Mouse (Mus musculus): ENCODE measurements around the gene Plekha1. TPM values are rescaled to one million over a fixed set of nuclear protein-coding genes. Genes with fewer than 3 reads are reported as not detected.
A peak's percentile ranks its signal among the peaks of the same experiment; 100 is the strongest.

The Plekha1 gene
- polyA plus RNA-seq (2016; fragmentation: Nextera tagmentation; extraction: Ambion mirVana), result 32.1 and 34.9 TPM in 2 replicates

DNA sequence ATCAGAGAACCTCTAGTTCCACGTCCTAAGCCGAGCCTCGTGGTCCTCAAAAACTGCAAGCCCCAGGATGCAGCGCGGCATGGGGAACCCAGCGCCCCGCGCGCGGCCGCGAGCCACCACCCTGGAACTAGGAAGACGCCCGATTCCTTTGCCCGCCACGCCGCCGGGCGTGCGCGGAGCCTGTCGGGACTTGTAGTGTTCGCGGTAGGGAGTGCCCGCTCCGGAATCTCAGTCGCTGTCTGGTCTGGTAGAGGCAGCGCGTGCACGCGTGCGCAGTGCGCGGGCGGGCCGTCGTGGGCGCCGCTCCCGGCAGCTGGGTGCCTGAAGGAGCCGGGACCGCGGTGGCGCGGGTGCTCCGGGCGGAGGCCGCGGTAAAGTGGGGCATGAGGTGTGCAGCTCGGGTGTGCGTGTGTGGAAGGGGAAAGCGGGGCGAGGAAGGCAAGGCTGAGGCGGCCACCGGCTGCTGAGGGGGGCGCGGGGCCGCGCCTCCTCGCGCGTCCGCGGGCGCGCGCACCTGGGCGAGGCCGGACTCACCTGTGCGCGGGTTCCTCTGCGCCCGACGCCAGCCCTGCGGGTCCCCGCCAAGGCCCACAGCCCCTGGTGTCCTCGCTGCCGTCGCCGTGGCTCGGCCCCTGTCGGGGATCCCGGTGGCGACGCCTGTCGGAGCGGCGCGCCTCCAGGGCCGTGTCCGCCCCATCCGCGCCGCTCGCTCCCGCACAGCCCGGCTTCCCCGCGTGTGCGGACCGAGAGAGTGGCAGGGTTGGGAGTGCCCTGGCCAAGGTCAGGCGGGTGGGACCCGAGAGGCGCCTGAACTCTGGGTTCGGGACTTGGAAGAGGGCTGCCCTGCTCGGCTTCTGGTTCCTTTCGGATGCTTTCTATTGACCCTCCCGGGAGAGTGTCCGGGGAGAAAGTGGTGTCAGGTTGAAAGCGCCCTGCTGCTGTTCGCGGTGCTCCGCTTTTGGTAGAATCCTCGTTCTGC is at the start of gene Plekha1:
TSS of gene Plekha1 (plus strand) at position 144 of the 979 bp plus-strand sequence.
- peak within 1 kb of the TSS; percentile 85 for H3K4me3 ChIP-seq (replicated peaks)
- H3K9me3 ChIP-seq, result no peaks in the 10 kb centered on the region
- H3K36me3 ChIP-seq (replicated peaks), result no peaks in the 10 kb centered on the region
- H3K9ac ChIP-seq, result peak within 1 kb of the TSS; percentile 80
- H3K27ac ChIP-seq, result peak within 1 kb of the TSS; percentile 81
- peaks cover 12% of the 10 kb centered on the region for H3K4me1 ChIP-seq
- under 1% methylated on average over 101 of the region's 114 CpGs for WGBS
- H3K27me3 ChIP-seq, result peaks cover 23% of the 10 kb centered on the region
- peak; percentile 98 for ATAC-seq (ENCODE audit: low FRiP score)
- peak within 1 kb of the TSS; percentile 73 for H3K4me2 ChIP-seq

DNA sequence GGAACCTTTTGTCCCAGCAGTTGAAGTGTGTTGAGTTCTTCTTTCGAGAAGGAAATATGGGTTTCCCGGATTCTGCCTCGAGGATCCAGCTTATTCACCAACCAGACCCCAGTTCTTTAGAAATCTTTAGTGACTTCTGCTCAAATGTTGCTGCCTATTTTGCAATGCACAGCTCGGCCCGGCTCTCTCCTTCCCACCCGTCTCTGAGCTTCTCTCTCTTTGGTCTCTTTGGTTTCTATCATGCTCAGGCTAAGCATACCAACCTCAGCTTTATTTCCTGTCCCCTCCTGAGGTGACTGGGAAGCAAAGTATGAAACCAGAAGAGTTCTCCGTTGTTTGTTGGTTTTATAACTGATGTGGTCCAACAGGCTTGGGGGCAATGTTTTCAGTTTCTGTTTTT is 49.3 kb upstream of the Plekha1 start:
- WGBS, result 81% methylated on average over 7 of the region's 7 CpGs
- no peak overlapping the region for H3K9ac ChIP-seq
- no peaks in the 10 kb centered on the region for H3K36me3 ChIP-seq (replicated peaks)
- H3K9me3 ChIP-seq, result no peaks in the 10 kb centered on the region
- H3K4me2 ChIP-seq, result no peak overlapping the region
- ATAC-seq (ENCODE audit: low FRiP score), result no peak
- no peaks in the 10 kb centered on the region for H3K4me1 ChIP-seq
- peaks cover 5% of the 10 kb centered on the region; the same call in 1 of the 2 replicates for H3K27me3 ChIP-seq
- no peak overlapping the region for H3K4me3 ChIP-seq (replicated peaks)
- H3K27ac ChIP-seq, result no peak overlapping the region

DNA sequence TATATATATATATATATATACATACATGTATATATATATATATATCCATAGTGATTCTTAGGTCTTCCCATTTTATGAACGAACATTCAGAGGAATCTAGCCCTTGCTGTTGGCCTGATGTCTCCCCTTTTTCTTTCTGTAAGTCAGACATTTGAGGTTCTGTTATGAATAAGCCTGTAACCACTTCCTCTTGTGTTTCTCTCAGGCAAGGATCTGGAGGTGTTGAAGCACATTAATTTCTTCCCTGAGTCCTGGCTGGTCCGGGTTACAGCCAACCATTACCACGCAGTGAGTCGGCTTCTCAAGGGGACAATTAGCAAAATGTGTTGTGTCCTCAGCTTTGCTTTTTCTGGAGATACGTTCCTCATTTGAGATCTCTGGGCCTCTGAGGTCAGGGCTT is 46.7 kb upstream of the Plekha1 start:
- no peak for ATAC-seq (ENCODE audit: low FRiP score)
- Histone ChIP-seq H3K27ac (no peak overlapping the region), H3K9me3 (no peaks in the 10 kb centered on the region), H3K4me2 (no peak overlapping the region), H3K27me3 (peaks cover 5% of the 10 kb centered on the region; the same call in 1 of the 2 replicates), H3K36me3 (replicated peaks) (no peaks in the 10 kb centered on the region), H3K4me1 (no peaks in the 10 kb centered on the region), H3K4me3 (replicated peaks) (no peak overlapping the region), H3K9ac (no peak overlapping the region)
- WGBS, result 90% methylated on average over 5 of the region's 5 CpGs

DNA sequence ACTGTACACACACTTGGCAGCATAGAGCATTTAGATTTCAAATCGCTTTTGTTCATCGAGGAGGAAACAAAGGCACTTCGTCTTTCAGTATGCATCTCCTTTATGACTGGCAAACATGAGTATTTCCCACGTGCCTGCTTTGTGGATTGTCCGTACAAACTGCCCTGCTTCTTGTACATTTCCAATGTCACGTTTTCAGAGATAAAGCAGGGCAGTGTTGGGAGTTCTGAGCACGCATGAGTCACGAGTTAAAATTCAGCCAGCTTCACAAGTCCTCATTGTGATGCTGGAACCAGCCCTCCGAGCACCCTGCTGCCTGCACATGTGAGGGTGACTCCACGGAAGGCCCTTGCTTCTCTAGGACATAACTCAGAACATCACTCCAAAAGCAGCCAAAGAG is 45.9 kb upstream of the Plekha1 start:
- no peaks in the 10 kb centered on the region for H3K9me3 ChIP-seq
- H3K27me3 ChIP-seq, result peaks cover 5% of the 10 kb centered on the region; the same call in 1 of the 2 replicates
- H3K4me2 ChIP-seq, result no peak overlapping the region
- no peak overlapping the region for H3K9ac ChIP-seq
- ATAC-seq (ENCODE audit: low FRiP score), result no peak
- H3K27ac ChIP-seq, result no peak overlapping the region
- no peak overlapping the region for H3K4me3 ChIP-seq (replicated peaks)
- no peaks in the 10 kb centered on the region for H3K36me3 ChIP-seq (replicated peaks)
- WGBS, result 75% methylated on average over 10 of the region's 10 CpGs
- H3K4me1 ChIP-seq, result no peaks in the 10 kb centered on the region

DNA sequence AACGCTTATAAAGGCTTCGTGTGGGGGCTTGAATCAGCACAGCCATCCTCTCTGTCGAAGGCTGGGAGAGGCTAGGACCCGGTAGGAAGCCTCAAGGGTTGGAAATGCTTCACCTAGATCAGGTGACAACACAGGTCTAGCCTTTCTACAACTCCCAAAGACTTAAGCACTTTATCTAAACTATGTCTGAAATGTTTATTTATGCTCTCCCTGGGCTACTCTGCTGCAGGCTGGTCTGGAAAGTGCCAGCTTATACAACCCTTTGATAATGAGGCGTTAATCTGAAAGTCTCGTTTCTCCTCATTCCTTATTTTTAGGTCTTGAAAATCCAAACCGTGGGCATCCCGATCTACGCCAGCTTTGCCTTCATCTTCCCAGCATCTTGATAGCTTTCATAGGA is 41.6 kb upstream of the Plekha1 start:
- 86% methylated on average over 9 of the region's 9 CpGs for WGBS
- Histone ChIP-seq H3K4me3 (replicated peaks) (no peak overlapping the region), H3K9me3 (no peaks in the 10 kb centered on the region), H3K27ac (no peak overlapping the region), H3K27me3 (peaks cover 8% of the 10 kb centered on the region; the same call in 1 of the 2 replicates), H3K4me1 (no peaks in the 10 kb centered on the region), H3K36me3 (replicated peaks) (no peaks in the 10 kb centered on the region), H3K4me2 (no peak overlapping the region), H3K9ac (no peak overlapping the region)
- no peak for ATAC-seq (ENCODE audit: low FRiP score)

DNA sequence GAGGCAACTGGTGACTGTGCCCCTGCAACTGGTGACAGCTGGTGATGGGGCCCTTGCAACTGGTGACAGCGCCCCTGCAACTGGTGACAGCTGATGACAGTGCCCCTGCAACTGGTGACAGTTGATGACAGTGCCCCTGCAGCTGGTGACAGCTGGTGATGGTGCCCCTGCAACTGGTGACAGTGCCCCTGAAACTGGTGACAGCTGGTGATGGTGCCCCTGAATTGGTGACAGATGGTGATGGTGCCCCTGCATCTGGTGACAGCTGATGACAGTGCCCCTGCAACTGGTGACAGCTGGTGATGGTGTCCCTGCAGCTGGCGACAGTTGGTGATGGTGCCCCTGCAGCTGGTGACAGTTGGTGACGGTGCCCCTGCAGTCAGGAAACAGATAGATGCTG is 39.2 kb upstream of the Plekha1 start:
- Histone ChIP-seq H3K36me3 (replicated peaks) (no peaks in the 10 kb centered on the region), H3K4me2 (no peak overlapping the region), H3K9ac (no peak overlapping the region), H3K4me1 (no peaks in the 10 kb centered on the region), H3K27ac (no peak overlapping the region), H3K9me3 (no peaks in the 10 kb centered on the region), H3K27me3 (peaks cover 9% of the 10 kb centered on the region; the same call in 1 of the 2 replicates), H3K4me3 (replicated peaks) (no peak overlapping the region)
- no peak for ATAC-seq (ENCODE audit: low FRiP score)
- 78% methylated on average over 3 of the region's 3 CpGs for WGBS

DNA sequence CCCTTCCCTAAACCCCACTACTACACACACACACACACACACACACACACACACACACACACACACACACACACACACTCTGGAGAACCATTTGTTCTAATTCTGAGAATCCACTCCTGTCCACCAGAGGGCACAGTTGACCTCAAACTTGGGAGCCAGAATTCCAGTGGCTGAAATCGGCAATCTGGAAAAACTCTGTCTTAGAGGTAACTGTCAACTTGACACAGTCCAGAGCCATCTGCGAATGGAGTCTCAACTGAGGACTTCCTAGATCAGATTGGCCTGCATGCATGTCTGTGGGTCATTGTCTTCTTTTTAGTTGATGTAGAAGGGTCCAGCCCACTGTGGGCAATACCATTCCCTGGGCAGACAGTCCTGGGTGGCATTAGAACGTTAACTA is 38.1 kb upstream of the Plekha1 start:
- no peaks in the 10 kb centered on the region for H3K36me3 ChIP-seq (replicated peaks)
- WGBS, result 66% methylated on average over 3 of the region's 3 CpGs
- ATAC-seq (ENCODE audit: low FRiP score), result no peak

DNA sequence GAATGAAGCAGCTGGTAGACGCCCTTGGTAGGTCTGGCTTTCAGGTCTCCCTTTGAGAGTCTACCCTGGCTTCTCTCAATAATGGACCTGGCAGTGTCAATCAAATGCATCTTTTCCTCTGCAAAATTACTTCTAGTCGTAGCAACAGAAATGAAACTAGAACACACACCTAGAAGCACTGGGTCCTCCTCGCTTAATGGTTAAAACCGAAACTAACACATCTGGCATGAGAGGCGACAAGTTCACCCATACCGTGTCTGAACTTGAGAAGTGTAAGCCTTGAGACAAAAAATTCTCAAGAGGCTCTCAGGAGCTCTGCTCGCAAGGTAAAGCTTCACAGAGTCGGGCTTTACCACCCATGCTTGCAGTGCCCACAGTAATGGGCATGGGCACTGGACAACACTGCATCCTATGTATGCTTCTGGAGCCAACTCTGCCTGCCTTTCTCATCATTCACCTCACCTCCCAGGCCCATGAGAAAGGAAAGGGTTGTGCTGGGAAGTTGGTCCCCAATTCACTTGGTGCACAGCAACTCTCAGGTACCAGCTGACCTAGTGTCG is 37.6 kb upstream of the Plekha1 start:
- H3K27ac ChIP-seq, result no peak overlapping the region
- no peaks in the 10 kb centered on the region for H3K9me3 ChIP-seq
- no peak overlapping the region for H3K4me2 ChIP-seq
- peaks cover 23% of the 10 kb centered on the region for H3K27me3 ChIP-seq
- H3K4me1 ChIP-seq, result no peaks in the 10 kb centered on the region
- H3K9ac ChIP-seq, result no peak overlapping the region
- ATAC-seq (ENCODE audit: low FRiP score), result no peak
- 96% methylated on average over 9 of the region's 9 CpGs for WGBS
- no peaks in the 10 kb centered on the region for H3K36me3 ChIP-seq (replicated peaks)
- H3K4me3 ChIP-seq (replicated peaks), result no peak overlapping the region

More for the DNA sequence above, 38.1 kb upstream of the Plekha1 start:
- Histone ChIP-seq H3K9me3 (no peaks in the 10 kb centered on the region), H3K27ac (no peak overlapping the region), H3K4me2 (no peak overlapping the region), H3K4me3 (replicated peaks) (no peak overlapping the region), H3K4me1 (no peaks in the 10 kb centered on the region), H3K27me3 (peaks cover 18% of the 10 kb centered on the region), H3K9ac (no peak overlapping the region)

DNA sequence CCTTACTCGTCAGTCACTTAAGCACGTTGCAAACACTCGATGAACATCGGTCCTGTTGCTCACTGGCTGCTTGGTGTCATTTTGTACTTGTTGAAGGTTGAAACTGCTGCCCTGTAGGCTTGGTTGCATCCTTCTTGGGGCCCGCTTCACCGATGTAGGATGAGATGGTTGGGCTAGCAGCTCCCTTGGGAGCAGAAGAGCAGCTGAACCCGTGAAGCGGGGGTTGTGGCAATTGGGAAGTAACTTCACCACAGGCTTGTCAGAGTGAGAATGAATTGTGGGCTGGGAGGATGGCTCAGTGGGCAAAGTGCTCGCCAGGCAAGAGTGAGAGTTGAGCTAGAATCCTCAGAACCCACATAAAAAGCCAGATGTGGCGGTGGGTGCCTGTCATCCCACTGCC is 37.1 kb upstream of the Plekha1 start:
- H3K27ac ChIP-seq, result no peak overlapping the region
- H3K4me1 ChIP-seq, result no peaks in the 10 kb centered on the region
- no peaks in the 10 kb centered on the region for H3K36me3 ChIP-seq (replicated peaks)
- no peaks in the 10 kb centered on the region for H3K9me3 ChIP-seq
- H3K9ac ChIP-seq, result no peak overlapping the region
- peaks cover 29% of the 10 kb centered on the region for H3K27me3 ChIP-seq
- H3K4me3 ChIP-seq (replicated peaks), result no peak overlapping the region
- H3K4me2 ChIP-seq, result no peak overlapping the region
- 86% methylated on average over 10 of the region's 10 CpGs for WGBS
- ATAC-seq (ENCODE audit: low FRiP score), result no peak

DNA sequence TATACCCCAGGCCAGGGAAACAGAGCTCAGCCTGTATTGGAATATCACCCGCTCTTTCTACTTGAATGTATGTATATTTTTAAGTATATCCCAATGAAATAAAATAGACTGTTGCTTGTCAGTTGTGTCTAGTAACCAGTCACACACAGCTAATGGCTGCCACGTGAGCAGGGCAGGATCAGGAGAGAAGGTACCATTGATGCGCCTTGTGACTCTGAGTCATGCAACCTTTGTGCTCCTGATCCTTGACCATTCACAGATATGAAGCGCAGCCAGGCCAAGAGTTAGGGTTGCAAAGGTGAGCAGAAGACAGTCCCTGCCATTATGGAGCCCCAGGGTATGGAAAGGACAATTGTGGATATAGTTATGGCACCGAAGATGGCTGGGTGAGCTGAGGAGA is 34.0 kb upstream of the Plekha1 start:
- no peak overlapping the region for H3K4me2 ChIP-seq
- no peaks in the 10 kb centered on the region for H3K36me3 ChIP-seq (replicated peaks)
- H3K27me3 ChIP-seq, result peaks cover 53% of the 10 kb centered on the region
- no peak overlapping the region for H3K9ac ChIP-seq
- H3K4me3 ChIP-seq (replicated peaks), result no peak overlapping the region
- no peaks in the 10 kb centered on the region for H3K9me3 ChIP-seq
- H3K27ac ChIP-seq, result no peak overlapping the region
- WGBS, result 92% methylated on average over 5 of the region's 5 CpGs
- peaks cover 21% of the 10 kb centered on the region for H3K4me1 ChIP-seq
- ATAC-seq (ENCODE audit: low FRiP score), result no peak

DNA sequence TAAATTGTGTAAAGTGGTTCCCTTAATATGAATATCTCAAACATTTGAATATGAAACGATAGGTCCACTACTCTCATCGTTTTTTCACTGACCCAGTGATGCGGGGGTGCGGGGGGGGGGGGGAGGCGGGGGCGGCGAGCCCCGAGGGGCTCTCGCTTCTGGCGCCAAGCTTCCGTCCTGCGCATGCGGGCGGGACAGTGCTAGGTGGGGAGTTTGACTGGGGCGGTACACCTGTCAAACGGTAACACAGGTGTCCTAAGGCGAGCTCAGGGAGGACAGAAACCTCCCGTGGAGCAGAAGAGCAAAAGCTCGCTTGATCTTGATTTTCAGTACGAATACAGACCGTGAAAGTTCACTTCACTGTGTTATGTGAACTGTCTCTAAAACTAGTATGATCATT is 31.3 kb upstream of the Plekha1 start:
- H3K36me3 ChIP-seq (replicated peaks), result no peaks in the 10 kb centered on the region
- no peak overlapping the region for H3K9ac ChIP-seq
- H3K4me3 ChIP-seq (replicated peaks), result no peak overlapping the region
- H3K4me2 ChIP-seq, result no peak overlapping the region
- H3K9me3 ChIP-seq, result no peaks in the 10 kb centered on the region
- 11% methylated on average over 21 of the region's 21 CpGs for WGBS
- no peak overlapping the region for H3K27ac ChIP-seq
- H3K4me1 ChIP-seq, result peaks cover 43% of the 10 kb centered on the region
- H3K27me3 ChIP-seq, result peaks cover 78% of the 10 kb centered on the region
- ATAC-seq (ENCODE audit: low FRiP score), result peak; percentile 96

DNA sequence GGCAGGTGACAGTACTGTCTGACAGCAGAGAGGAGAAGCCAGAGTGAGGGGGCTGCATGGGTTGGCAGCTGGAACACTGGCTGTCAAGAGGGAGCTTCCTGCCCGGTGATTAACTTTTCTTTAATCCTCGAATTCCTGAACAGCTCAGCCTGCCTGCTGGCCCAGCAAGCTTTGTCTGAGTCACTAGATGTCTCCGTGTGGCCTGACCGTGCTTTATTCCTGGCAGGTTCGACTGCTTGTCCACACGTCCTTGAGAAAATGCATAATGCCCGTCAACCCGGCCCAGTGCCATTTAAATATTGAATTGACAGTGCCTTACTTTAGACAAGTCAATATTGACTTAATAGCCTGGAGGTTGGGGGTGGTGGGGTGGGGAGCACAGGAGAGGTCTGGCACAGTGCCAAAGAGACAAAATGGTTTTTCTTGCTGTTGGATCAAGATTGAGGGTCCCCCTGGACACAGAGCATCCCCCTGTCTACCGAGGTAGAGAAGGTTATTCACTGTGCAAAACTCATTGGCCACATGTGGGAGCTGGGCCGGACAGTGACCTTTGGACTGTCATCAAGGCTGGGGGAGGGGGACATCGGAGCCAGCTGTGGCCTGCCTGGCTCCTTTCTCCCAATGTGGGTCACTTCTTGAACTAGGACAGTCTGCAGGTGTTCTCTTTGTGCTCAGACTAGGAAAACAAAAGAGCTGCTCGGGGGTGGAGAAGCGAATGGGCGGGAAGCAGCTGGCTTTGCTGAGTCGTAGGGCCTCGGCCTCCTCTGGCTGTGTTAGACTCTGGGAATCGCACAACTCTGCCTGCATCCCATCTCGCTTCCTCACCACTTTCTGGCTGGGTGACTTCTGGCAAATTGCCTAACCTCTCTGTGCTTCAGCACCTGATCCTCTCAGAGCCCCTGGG is 30.3 kb upstream of the Plekha1 start:
- ATAC-seq (ENCODE audit: low FRiP score), result no peak
- Histone ChIP-seq H3K36me3 (replicated peaks) (no peaks in the 10 kb centered on the region), H3K27me3 (peaks cover 84% of the 10 kb centered on the region), H3K4me2 (no peak overlapping the region; the same call in 1 of the 2 replicates), H3K4me3 (replicated peaks) (no peak overlapping the region), H3K27ac (no peak overlapping the region), H3K9ac (no peak overlapping the region; the same call in 1 of the 2 replicates), H3K4me1 (peaks cover 43% of the 10 kb centered on the region), H3K9me3 (no peaks in the 10 kb centered on the region)
- WGBS, result 4% methylated on average over 18 of the region's 18 CpGs
